Mouse (Mus musculus): ENCODE data around the gene 1700020D05Rik. TPM values are rescaled to one million over a fixed set of nuclear protein-coding genes. Genes with fewer than 3 reads are reported as not detected.
A peak's percentile ranks its signal among the peaks of the same experiment; 100 is the strongest.

Gene 1700020D05Rik
- polyA plus RNA-seq, 2 experiments: 3.1 TPM; not detected in 1

DNA sequence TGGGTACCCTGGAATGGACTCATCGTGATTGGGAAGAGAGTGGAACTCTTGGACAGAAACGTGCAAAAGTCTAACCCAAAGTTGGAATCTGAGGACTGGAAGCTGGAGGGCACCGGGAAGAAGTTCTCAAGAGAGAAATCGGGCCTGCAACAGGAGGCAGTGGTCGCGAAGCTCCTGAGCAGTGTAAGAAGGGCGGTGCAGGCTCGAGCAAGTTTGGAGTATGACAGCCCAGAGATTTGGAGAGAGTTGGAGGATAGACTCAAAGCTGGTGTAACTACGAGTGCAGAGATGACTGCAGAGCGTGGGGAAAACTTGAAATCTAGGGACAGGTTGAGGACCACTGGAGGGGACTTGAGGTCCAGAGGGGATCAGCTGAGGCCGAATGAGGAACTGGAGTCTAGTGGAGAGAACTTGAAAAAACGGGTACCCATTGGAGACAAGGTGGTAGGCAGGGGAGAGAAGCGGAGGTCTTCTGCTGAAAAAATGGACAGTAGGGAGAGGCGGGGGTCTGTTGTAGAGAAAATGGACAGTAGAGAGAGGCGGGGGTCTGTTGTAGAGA, 7.6 kb upstream of the 1700020D05Rik start:
- H3K4me2 ChIP-seq (replicated peaks; ENCODE audit: low read depth, low read length, severe bottlenecking): peak overlapping the region; percentile 65
- ATAC-seq (ENCODE audit: low FRiP score, low read depth) (no peak), DNase-seq (ENCODE audit: low spot score) (no peak)
- 52% methylated on average over 15 of the region's 15 CpGs for WGBS
- TF ChIP-seq POLR2A (IDR thresholded peaks at IDR 0.05; ENCODE audit: borderline replicate concordance, extremely low read depth, insufficient read depth, insufficient read length): no peak
- H3K9ac ChIP-seq (ENCODE audit: low read depth, low read length, severe bottlenecking): peak overlapping the region; percentile 56
- no peaks in the 10 kb centered on the region for H3K27me3 ChIP-seq (ENCODE audit: control insufficient read depth, insufficient read depth, low read length)
- H3K27ac ChIP-seq (replicated peaks; ENCODE audit: low read depth, low read length): no peak overlapping the region
- H3K9me3 ChIP-seq (ENCODE audit: control insufficient read depth, low read length): no peaks in the 10 kb centered on the region; the same call in 1 of the 2 replicates
- peak overlapping the region; percentile 47 for H3K4me3 ChIP-seq (replicated peaks; ENCODE audit: low read length)
- H3K4me1 ChIP-seq (ENCODE audit: control insufficient read depth, insufficient read depth, low read length): peaks cover 4% of the 10 kb centered on the region; the same call in 1 of the 2 replicates
- H3K36me3 ChIP-seq (ENCODE audit: control insufficient read depth, insufficient read depth, low read length): no peaks in the 10 kb centered on the region

- peak within 1 kb of the TSS; percentile 56 for H3K9ac ChIP-seq (ENCODE audit: low read depth, low read length, severe bottlenecking)
These were observed 6.7 kb upstream of the 1700020D05Rik start, which contains the start of gene Snx32 for GRCm38 (mm10) chr19:5510031-5511026. Gene Snx32 (minus strand): TSS chr19:5510538.

DNA sequence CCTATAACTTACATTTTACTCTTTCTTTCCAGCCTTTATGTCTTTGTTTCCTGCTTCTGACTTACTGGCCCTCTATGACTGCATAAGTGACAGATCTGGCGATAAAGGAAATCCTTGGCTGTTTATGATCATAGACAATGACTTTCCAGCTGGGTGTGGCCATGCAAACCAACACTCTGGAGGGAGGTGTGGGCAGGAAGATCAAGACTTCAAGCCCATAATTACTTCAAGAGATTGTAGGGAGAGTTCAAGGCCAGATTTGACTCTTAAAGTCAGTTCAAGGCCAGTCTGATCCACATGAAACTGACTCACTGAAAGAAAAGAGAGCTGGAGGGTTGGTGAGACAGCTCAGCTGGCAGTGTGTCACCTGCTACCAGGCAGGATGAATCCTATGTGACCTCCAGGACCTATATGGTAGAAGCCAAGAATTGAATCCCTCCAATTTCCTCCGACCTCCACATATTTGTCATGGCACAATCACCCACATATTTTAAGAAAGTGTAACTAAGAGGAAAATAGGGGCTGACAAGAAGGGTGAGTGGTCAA, 3.2 kb downstream of the 1700020D05Rik start:
- Histone ChIP-seq H3K27ac (replicated peaks; ENCODE audit: low read depth, low read length) (no peak overlapping the region), H3K9ac (ENCODE audit: low read depth, low read length, severe bottlenecking) (no peak overlapping the region), H3K36me3 (ENCODE audit: control insufficient read depth, insufficient read depth, low read length) (peaks cover 25% of the 10 kb centered on the region), H3K27me3 (ENCODE audit: control insufficient read depth, insufficient read depth, low read length) (no peaks in the 10 kb centered on the region), H3K4me1 (ENCODE audit: control insufficient read depth, insufficient read depth, low read length) (no peaks in the 10 kb centered on the region), H3K9me3 (ENCODE audit: control insufficient read depth, low read length) (no peaks in the 10 kb centered on the region), H3K4me2 (replicated peaks; ENCODE audit: low read depth, low read length, severe bottlenecking) (no peak overlapping the region), H3K4me3 (replicated peaks; ENCODE audit: low read length) (no peak overlapping the region)
- 87% methylated on average over 2 of the region's 2 CpGs for WGBS
- ATAC-seq (ENCODE audit: low FRiP score, low read depth) (no peak), DNase-seq (ENCODE audit: low spot score) (no peak)
- TF ChIP-seq POLR2A (IDR thresholded peaks at IDR 0.05; ENCODE audit: borderline replicate concordance, extremely low read depth, insufficient read depth, insufficient read length): no peak

More at GRCm38 (mm10) chr19:5510031-5511026, 6.7 kb upstream of the 1700020D05Rik start, which contains the start of gene Snx32:
- peak within 1 kb of the TSS; percentile 65 for H3K4me2 ChIP-seq (replicated peaks; ENCODE audit: low read depth, low read length, severe bottlenecking)
- H3K27ac ChIP-seq (replicated peaks; ENCODE audit: low read depth, low read length): no peak within 1 kb of the TSS
- no peaks in the 10 kb centered on the region for H3K27me3 ChIP-seq (ENCODE audit: control insufficient read depth, insufficient read depth, low read length)
- peaks cover 4% of the 10 kb centered on the region; the same call in 1 of the 2 replicates for H3K4me1 ChIP-seq (ENCODE audit: control insufficient read depth, insufficient read depth, low read length)
- DNase-seq (ENCODE audit: low spot score) (peak; percentile 97), ATAC-seq (ENCODE audit: low FRiP score, low read depth) (peak; percentile 98)
- peak within 1 kb of the TSS; percentile 47 for H3K4me3 ChIP-seq (replicated peaks; ENCODE audit: low read length)
- WGBS: 3% methylated on average over 47 of the region's 47 CpGs
- H3K9me3 ChIP-seq (ENCODE audit: control insufficient read depth, low read length): no peaks in the 10 kb centered on the region; the same call in 1 of the 2 replicates
- TF ChIP-seq POLR2A (IDR thresholded peaks at IDR 0.05; ENCODE audit: borderline replicate concordance, extremely low read depth, insufficient read depth, insufficient read length): peak; percentile 30; the same call in 1 of the 2 replicates
- H3K36me3 ChIP-seq (ENCODE audit: control insufficient read depth, insufficient read depth, low read length): no peaks in the 10 kb centered on the region

DNA sequence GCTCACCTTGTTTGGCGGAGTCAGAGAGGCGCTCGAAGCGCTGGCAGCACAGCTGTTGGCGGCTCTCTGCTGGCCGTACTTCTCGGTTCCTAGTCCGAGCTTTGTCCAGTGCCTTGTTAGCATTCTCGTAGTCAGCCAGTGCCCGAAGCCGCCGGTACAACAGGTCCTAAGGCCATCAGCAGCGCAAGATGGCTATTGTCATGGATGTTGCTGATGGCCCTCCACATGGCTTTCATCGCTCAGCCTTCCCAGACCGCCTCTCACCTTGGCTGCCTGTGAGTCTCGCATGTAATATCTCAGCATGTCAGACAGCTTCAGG, 7.6 kb downstream of the 1700020D05Rik start:
- no peaks in the 10 kb centered on the region for H3K9me3 ChIP-seq (ENCODE audit: control insufficient read depth, low read length)
- TF ChIP-seq POLR2A (IDR thresholded peaks at IDR 0.05; ENCODE audit: borderline replicate concordance, extremely low read depth, insufficient read depth, insufficient read length): no peak
- no peaks in the 10 kb centered on the region for H3K27me3 ChIP-seq (ENCODE audit: control insufficient read depth, insufficient read depth, low read length)
- 86% methylated on average over 16 of the region's 16 CpGs for WGBS
- DNase-seq (ENCODE audit: low spot score) (no peak), ATAC-seq (ENCODE audit: low FRiP score, low read depth) (no peak)
- H3K36me3 ChIP-seq (ENCODE audit: control insufficient read depth, insufficient read depth, low read length): peaks cover 55% of the 10 kb centered on the region
- no peak overlapping the region for H3K4me3 ChIP-seq (replicated peaks; ENCODE audit: low read length)
- no peak overlapping the region for H3K4me2 ChIP-seq (replicated peaks; ENCODE audit: low read depth, low read length, severe bottlenecking)
- peaks cover 5% of the 10 kb centered on the region; the same call in 1 of the 2 replicates for H3K4me1 ChIP-seq (ENCODE audit: control insufficient read depth, insufficient read depth, low read length)
- H3K27ac ChIP-seq (replicated peaks; ENCODE audit: low read depth, low read length): no peak overlapping the region
- no peak overlapping the region for H3K9ac ChIP-seq (ENCODE audit: low read depth, low read length, severe bottlenecking)
